Mouse (Mus musculus): ENCODE data around the gene Gm17409. TPM values are rescaled to one million over a fixed set of nuclear protein-coding genes. Genes with fewer than 3 reads are reported as not detected.
A peak's percentile ranks its signal among the peaks of the same experiment; 100 is the strongest.

Gm17409 gene
- polyA plus RNA-seq, 1 experiment from 2014 or later, result not detected

DNA sequence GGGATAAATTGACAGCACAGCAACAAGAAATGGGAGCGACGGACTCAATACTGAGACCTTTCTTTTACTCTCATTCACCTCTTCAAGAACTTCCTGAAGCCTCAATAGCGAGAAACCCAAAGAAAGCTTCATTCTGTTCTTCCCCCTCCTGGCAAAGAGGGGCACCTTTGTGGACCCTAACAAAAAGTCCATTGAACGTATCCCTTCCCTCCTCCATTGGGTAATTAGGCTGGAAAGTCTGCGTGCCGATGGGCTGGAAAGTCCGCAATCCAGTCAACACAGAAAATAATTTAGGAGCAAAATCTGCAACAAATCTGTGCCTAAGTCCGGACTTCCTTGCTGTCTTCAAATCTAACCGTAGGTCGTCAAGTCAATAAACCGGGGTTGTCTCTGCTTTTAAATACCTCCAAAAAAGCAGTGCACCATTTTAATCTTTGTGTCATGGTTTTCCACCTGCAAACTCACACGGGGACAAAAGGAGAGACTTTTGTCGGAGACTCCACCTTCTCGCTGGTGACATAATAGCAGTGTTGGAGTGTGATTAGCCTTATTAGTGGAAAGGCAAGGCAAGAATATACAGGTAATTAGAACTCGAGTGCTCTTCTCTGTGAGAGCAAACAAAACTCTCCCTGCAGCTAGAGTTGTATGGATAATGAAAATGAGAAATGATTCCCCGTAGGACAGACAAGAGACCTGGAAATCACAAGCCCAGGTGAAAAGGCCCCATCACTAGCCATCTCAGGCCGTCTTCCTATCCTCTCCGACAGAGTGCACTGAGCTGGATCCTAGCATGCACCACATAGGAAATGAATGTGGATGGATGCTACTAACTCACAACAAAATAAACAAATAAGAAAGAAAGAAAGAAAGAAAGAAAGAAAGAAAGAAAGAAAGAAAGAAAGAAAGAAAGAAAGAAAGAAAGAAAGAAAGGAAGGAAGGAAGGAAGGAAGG lies 24.0 kb downstream of the Gm17409 start:
- Histone ChIP-seq H3K9me3 (ENCODE audit: control insufficient read depth, low read length) (no peaks in the 10 kb centered on the region), H3K4me2 (replicated peaks) (no peak overlapping the region), H3K4me3 (replicated peaks; ENCODE audit: low read length) (no peak overlapping the region), H3K27me3 (ENCODE audit: control insufficient read depth, insufficient read depth, low read length) (no peaks in the 10 kb centered on the region), H3K9ac (no peak overlapping the region), H3K36me3 (replicated peaks; ENCODE audit: control insufficient read depth, insufficient read depth) (0 out of 2 replicates have a peak, but pooled peaks cover 4% of the 10 kb centered on the region), H3K27ac (no peak overlapping the region), H3K4me1 (replicated peaks; ENCODE audit: control insufficient read depth, insufficient read depth, low read length) (0 out of 2 replicates have a peak, but pooled peaks cover 4% of the 10 kb centered on the region)
- no peak for ATAC-seq (ENCODE audit: low FRiP score)
- no peak for DNase-seq (ENCODE audit: low spot score)
- 51% methylated on average over 18 of the region's 18 CpGs for WGBS

DNA sequence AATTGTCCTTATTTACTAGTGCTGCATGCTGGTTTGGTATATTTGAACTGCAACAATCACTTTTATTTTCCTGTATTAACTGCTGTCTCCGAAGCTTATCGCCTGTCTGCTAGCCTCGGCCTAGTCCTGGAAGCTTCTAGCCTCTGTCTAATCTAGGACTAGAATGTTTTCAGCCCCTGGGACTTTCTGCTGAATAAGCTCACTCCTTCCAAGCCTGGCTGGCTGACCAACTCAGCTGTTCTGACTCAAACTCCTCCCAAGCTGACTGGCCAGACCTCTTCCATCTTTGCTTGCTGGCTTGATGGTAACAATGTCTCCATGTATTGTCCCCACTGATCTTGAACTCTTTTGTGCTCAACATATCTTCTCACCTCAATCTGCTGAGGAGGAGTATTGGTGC lies 25.4 kb downstream of the Gm17409 start:
- Histone ChIP-seq H3K27ac (no peak overlapping the region), H3K9ac (no peak overlapping the region), H3K27me3 (ENCODE audit: control insufficient read depth, insufficient read depth, low read length) (no peaks in the 10 kb centered on the region), H3K4me2 (replicated peaks) (no peak overlapping the region), H3K9me3 (ENCODE audit: control insufficient read depth, low read length) (no peaks in the 10 kb centered on the region), H3K36me3 (replicated peaks; ENCODE audit: control insufficient read depth, insufficient read depth) (no peaks in the 10 kb centered on the region), H3K4me3 (replicated peaks; ENCODE audit: low read length) (no peak overlapping the region), H3K4me1 (replicated peaks; ENCODE audit: control insufficient read depth, insufficient read depth, low read length) (0 out of 2 replicates have a peak, but pooled peaks cover 4% of the 10 kb centered on the region)
- WGBS, result 93% methylated on average over 3 of the region's 3 CpGs
- DNase-seq (ENCODE audit: low spot score) (no peak), ATAC-seq (ENCODE audit: low FRiP score) (no peak)

DNA sequence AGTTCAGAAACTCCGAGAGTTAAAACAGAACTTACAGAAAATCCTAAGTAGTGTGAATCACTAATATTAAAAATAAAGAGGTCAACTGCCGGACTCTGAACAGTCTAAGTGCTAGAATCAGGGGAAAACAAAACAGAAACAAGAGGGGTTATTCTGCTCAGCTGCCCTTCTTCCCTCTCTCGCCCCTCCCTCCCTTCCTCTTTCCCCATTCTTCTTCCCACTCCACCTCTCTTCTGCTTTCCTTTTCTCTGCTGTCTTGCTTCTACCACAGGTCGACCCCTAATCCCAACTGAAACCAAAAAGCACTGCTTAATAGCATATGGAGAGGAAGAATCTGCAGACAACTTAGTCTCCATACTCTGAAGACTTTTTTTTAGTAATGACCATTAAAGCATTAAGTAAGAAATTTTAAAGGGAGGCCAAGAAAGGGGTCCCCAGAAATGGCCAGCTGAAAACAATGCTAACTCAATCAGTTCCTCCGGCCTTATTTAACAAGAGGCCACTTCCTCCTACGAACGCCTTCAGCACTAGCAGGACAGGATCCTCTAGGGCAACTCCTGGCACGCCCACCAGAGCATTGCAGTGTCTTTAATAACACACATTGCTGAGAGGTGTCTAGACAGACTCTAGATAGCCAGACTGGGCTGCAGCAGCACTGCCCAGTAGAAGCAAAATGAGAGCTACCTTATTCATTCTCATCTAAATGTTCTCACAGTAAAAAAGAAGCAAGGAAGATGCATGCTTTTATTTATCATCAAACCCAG lies 26.9 kb downstream of the Gm17409 start:
- no peak for ATAC-seq (ENCODE audit: low FRiP score)
- WGBS, result 81% methylated on average over 8 of the region's 8 CpGs

DNA sequence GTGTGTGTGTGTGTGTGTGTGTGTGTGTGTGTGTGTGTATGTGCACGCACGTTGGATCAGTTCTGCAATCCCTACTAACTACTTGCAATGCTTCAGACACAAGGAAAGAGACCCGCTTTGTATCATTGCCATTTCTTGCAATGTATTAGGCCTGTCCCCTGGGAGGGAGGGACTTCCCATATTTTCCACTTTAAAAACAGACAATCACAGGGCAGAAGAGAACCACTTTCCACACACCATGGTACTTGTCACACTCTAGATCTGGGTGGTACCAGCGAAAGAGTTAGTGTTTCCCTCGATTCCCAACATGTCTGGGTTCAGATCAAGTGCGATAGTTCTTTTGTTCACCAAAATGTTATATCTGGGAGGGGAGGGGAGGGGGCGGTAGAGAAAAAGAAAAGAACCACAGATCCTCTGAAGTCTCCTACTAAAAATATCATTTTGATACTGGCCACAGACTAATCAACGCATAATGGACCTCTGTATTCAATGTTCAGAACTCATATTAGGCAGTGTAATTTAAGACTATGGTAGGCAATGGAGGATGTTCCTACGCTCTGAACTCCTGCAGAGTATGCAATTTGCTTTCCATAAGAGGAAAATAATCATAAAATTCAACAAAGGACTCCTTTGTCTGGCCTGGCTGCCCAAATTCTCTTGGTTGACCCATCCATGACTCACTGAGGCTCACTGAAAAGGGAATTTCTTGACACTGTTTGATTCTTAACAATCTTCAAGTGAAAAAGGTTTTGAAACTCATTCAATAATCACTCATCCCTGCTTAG lies 35.6 kb downstream of the Gm17409 start:
- no peak overlapping the region for H3K9ac ChIP-seq
- H3K9me3 ChIP-seq (ENCODE audit: control insufficient read depth, low read length), result no peaks in the 10 kb centered on the region
- H3K4me3 ChIP-seq (replicated peaks; ENCODE audit: low read length), result no peak overlapping the region
- H3K4me2 ChIP-seq (replicated peaks), result no peak overlapping the region
- no peaks in the 10 kb centered on the region for H3K36me3 ChIP-seq (replicated peaks; ENCODE audit: control insufficient read depth, insufficient read depth)
- 85% methylated on average over 9 of the region's 9 CpGs for WGBS
- H3K27me3 ChIP-seq (ENCODE audit: control insufficient read depth, insufficient read depth, low read length), result no peaks in the 10 kb centered on the region
- ATAC-seq (ENCODE audit: low FRiP score) (no peak), DNase-seq (ENCODE audit: low spot score) (no peak)
- H3K27ac ChIP-seq, result no peak overlapping the region
- no peaks in the 10 kb centered on the region for H3K4me1 ChIP-seq (replicated peaks; ENCODE audit: control insufficient read depth, insufficient read depth, low read length)

More for the DNA sequence above, 26.9 kb downstream of the Gm17409 start:
- 0 out of 2 replicates have a peak, but pooled peaks cover 4% of the 10 kb centered on the region for H3K4me1 ChIP-seq (replicated peaks; ENCODE audit: control insufficient read depth, insufficient read depth, low read length)
- no peaks in the 10 kb centered on the region for H3K36me3 ChIP-seq (replicated peaks; ENCODE audit: control insufficient read depth, insufficient read depth)
- no peaks in the 10 kb centered on the region for H3K27me3 ChIP-seq (ENCODE audit: control insufficient read depth, insufficient read depth, low read length)
- H3K4me3 ChIP-seq (replicated peaks; ENCODE audit: low read length), result no peak overlapping the region
- H3K4me2 ChIP-seq (replicated peaks), result no peak overlapping the region
- H3K9ac ChIP-seq, result no peak overlapping the region
- no peak for DNase-seq (ENCODE audit: low spot score)
- H3K9me3 ChIP-seq (ENCODE audit: control insufficient read depth, low read length), result no peaks in the 10 kb centered on the region
- no peak overlapping the region for H3K27ac ChIP-seq

DNA sequence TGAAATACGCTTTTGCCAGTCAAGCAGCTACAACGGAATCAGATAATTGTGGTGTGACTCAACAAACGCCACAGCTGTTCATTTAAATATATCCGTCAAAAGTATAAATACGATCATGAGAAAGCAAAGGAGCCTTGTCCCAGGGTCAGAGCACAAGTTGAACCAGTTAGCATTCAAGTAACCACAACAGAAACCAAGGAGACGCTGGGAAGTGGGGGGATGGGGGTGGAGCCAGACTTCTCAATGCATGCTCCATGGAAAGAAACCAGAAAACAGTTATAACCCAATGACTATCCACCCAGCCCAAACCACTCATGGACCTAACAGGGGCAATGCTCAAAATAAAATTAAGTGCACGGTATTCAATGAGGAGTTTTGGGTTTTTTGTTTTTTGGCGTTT lies 40.3 kb downstream of the Gm17409 start:
- DNase-seq (ENCODE audit: low spot score) (no peak), ATAC-seq (ENCODE audit: low FRiP score) (no peak)
- Histone ChIP-seq H3K4me1 (replicated peaks; ENCODE audit: control insufficient read depth, insufficient read depth, low read length) (no peaks in the 10 kb centered on the region), H3K27me3 (ENCODE audit: control insufficient read depth, insufficient read depth, low read length) (no peaks in the 10 kb centered on the region), H3K27ac (no peak overlapping the region; the same call in 1 of the 2 replicates), H3K9me3 (ENCODE audit: control insufficient read depth, low read length) (no peaks in the 10 kb centered on the region), H3K4me3 (replicated peaks; ENCODE audit: low read length) (no peak overlapping the region), H3K9ac (no peak overlapping the region), H3K4me2 (replicated peaks) (no peak overlapping the region), H3K36me3 (replicated peaks; ENCODE audit: control insufficient read depth, insufficient read depth) (no peaks in the 10 kb centered on the region)
- WGBS, result 70% methylated on average over 8 of the region's 8 CpGs

DNA sequence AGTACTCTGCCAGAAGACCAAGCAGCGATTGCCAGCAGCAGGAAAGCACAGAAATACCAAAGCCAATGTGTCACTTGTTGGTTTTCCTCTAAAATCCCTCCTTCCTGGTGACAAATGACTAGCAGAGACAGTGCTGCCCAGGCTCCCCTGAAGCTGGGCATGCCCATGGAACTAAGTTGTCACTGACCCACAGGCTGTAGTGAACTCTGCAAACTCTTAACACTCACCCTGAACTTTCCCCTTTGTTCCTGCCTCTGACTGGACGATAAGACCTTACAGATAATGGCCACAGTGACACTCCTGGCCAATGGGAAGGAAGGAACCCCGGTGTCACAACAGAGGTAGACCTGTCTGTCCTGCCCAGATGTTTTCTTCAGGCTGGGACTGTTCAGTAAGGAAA lies 43.3 kb downstream of the Gm17409 start:
- 88% methylated on average over 3 of the region's 3 CpGs for WGBS
- ATAC-seq (ENCODE audit: low FRiP score) (no peak), DNase-seq (ENCODE audit: low spot score) (no peak)
- Histone ChIP-seq H3K27me3 (ENCODE audit: control insufficient read depth, insufficient read depth, low read length) (no peaks in the 10 kb centered on the region), H3K4me2 (replicated peaks) (no peak overlapping the region), H3K9ac (no peak overlapping the region), H3K9me3 (ENCODE audit: control insufficient read depth, low read length) (no peaks in the 10 kb centered on the region), H3K36me3 (replicated peaks; ENCODE audit: control insufficient read depth, insufficient read depth) (no peaks in the 10 kb centered on the region), H3K27ac (no peak overlapping the region), H3K4me1 (replicated peaks; ENCODE audit: control insufficient read depth, insufficient read depth, low read length) (0 out of 2 replicates have a peak, but pooled peaks cover 4% of the 10 kb centered on the region), H3K4me3 (replicated peaks; ENCODE audit: low read length) (no peak overlapping the region)

DNA sequence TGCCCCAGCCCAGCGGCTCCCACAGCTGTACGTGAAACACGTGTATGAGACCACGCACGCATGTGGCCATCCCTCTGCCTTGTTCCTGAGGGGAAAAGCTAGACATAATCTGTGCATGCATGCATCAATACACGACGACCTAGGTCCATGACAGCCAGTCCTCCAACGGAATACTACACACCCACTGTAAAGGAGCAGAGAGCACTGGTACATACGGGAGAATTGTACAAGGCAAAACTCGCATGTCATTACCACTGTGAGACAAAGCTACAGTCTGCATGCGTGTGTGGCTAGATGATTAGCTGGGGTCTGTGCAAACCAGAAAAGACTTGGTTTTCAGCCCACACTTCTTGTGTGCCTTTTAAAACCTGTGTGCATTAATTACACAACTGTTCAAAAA lies 44.6 kb downstream of the Gm17409 start:
- Histone ChIP-seq H3K9ac (no peak overlapping the region), H3K9me3 (ENCODE audit: control insufficient read depth, low read length) (no peaks in the 10 kb centered on the region), H3K36me3 (replicated peaks; ENCODE audit: control insufficient read depth, insufficient read depth) (no peaks in the 10 kb centered on the region), H3K27me3 (ENCODE audit: control insufficient read depth, insufficient read depth, low read length) (no peaks in the 10 kb centered on the region), H3K4me3 (replicated peaks; ENCODE audit: low read length) (no peak overlapping the region), H3K4me1 (replicated peaks; ENCODE audit: control insufficient read depth, insufficient read depth, low read length) (0 out of 2 replicates have a peak, but pooled peaks cover 4% of the 10 kb centered on the region), H3K27ac (no peak overlapping the region), H3K4me2 (replicated peaks) (no peak overlapping the region)
- ATAC-seq (ENCODE audit: low FRiP score) (no peak), DNase-seq (ENCODE audit: low spot score) (no peak)
- WGBS, result 95% methylated on average over 11 of the region's 11 CpGs

DNA sequence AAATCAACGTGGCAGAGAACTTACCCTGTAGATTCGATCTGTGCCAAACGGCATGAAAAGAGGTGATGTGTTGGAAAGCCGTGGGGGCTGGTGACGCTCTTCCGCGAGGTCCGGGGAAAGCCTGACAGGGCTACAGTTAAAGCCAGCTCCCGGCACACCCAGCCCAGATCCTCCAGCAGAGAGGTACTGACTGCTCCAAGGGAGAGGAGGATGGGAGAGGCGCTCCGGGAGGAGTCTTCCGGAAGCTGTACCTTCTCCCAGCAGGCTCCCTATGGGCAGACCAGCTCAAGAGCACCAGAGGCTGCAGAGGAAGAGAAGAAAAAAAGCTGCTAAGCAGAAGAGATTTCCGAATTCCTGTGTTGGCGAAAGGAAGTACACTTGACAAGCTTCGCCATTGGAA lies 46.1 kb downstream of the Gm17409 start:
- ATAC-seq (ENCODE audit: low FRiP score), result no peak
- H3K4me2 ChIP-seq (replicated peaks), result no peak overlapping the region
- 47% methylated on average over 15 of the region's 15 CpGs for WGBS
- no peaks in the 10 kb centered on the region for H3K9me3 ChIP-seq (ENCODE audit: control insufficient read depth, low read length)
- H3K27ac ChIP-seq, result 0 out of 2 replicates have a peak overlapping the region, but pooled peaks have one; percentile 20
- H3K4me3 ChIP-seq (replicated peaks; ENCODE audit: low read length), result no peak overlapping the region
- H3K9ac ChIP-seq, result no peak overlapping the region
- DNase-seq (ENCODE audit: low spot score), result no peak
- H3K36me3 ChIP-seq (replicated peaks; ENCODE audit: control insufficient read depth, insufficient read depth), result no peaks in the 10 kb centered on the region
- 0 out of 2 replicates have a peak, but pooled peaks cover 4% of the 10 kb centered on the region for H3K4me1 ChIP-seq (replicated peaks; ENCODE audit: control insufficient read depth, insufficient read depth, low read length)
- H3K27me3 ChIP-seq (ENCODE audit: control insufficient read depth, insufficient read depth, low read length), result no peaks in the 10 kb centered on the region

All from hindbrain, embryonic 14.5 days (tissue).